Mouse (Mus musculus) lung, postnatal 0 days (tissue): ENCODE measurements around the gene Ctns. TPM values are rescaled to one million over a fixed set of nuclear protein-coding genes. Genes with fewer than 3 reads are reported as not detected.

Experiments
- ATAC-seq: fragments of 200-750 bp; cut with Nextera tagmentation; 2 replicates; pipeline ENCODE4 v1.8.0; 2017; ENCODE audit warnings: moderate library complexity
- DNase-seq: peaks from one replicate; pipeline ENCODE4 v3.0.0-alpha.2; 2016; ENCODE audit warnings: low spot score
- H3K27ac ChIP-seq: fragments of 300-500 bp; sonication (generic); 2 replicates; pipeline ENCODE4 v1.5.1; 2014; ENCODE audit warnings: antibody characterized with exemption, mild to moderate bottlenecking, low read length, mixed read lengths
- H3K27me3 ChIP-seq: fragments of 300-500 bp; sonication (generic); replicated peaks from 2 replicates; pipeline ENCODE4 v1.6.1; 2014; ENCODE audit warnings: low read length, mixed read lengths; ENCODE audit not compliant: insufficient read depth
- H3K36me3 ChIP-seq: fragments of 300-500 bp; sonication (generic); 2 replicates; pipeline ENCODE4 v1.6.1; 2014; ENCODE audit warnings: low read length, mixed read lengths; ENCODE audit not compliant: insufficient read depth
- H3K4me1 ChIP-seq: fragments of 300-500 bp; sonication (generic); 2 replicates; pipeline ENCODE4 v1.6.1; 2014; ENCODE audit warnings: antibody characterized with exemption, low read depth, low read length, mixed read lengths; ENCODE audit not compliant: insufficient read depth
- H3K4me2 ChIP-seq: fragments of 300-500 bp; sonication (generic); replicated peaks from 2 replicates; pipeline ENCODE4 v1.6.1; 2014; ENCODE audit warnings: low read depth, mild to moderate bottlenecking, low read length, moderate library complexity, mixed read lengths
- H3K4me3 ChIP-seq: fragments of 300-500 bp; sonication (generic); 2 replicates; pipeline ENCODE4 v1.5.1; 2014; ENCODE audit warnings: low read depth, low read length
- H3K9ac ChIP-seq: fragments of 300-500 bp; sonication (generic); replicated peaks from 2 replicates; pipeline ENCODE4 v1.6.1; 2014; ENCODE audit warnings: low read depth, mild to moderate bottlenecking
- H3K9me3 ChIP-seq: fragments of 300-500 bp; sonication (generic); 2 replicates; pipeline ENCODE4 v1.6.1; 2016; ENCODE audit warnings: low read length, mixed read lengths
- CTCF ChIP-seq: IDR thresholded peaks from 2 replicates; pipeline ENCODE4 v1.5.1; 2016; ENCODE audit warnings: antibody characterized with exemption, mild to moderate bottlenecking
- EP300 ChIP-seq: IDR thresholded peaks from 2 replicates; pipeline ENCODE4 v1.6.1; 2016; ENCODE audit warnings: antibody characterized with exemption, mild to moderate bottlenecking, control low read depth
- WGBS: fragments of 180-500 bp; shearing (Covaris S2); extraction: QIAGEN DNeasy Blood & Tissue Kit; methylation state at CpG from one replicate; pipeline ENCODE4 v1.1.7; 2014; 5-methylcytosine and 5-hydroxymethylcytosine counted together
- polyA plus RNA-seq: library from polyadenylated mRNA; unstranded; fragments of >200 nt; fragmentation: Nextera tagmentation; extraction: Ambion mirVana; gene quantifications from 2 replicates; pipeline ENCODE4 v1.2.1, GENCODE M21; 2015

Ctns gene
- polyA plus RNA-seq, 1 experiment from 2014 or later, result 16.2 TPM

GRCm38 (mm10) chr11:73219671-73220070 is 20.8 kb upstream of the Ctns start:
- H3K27ac ChIP-seq, result no peak overlapping the region
- H3K4me2 ChIP-seq, result no peak overlapping the region
- no peaks in the 10 kb centered on the region for H3K27me3 ChIP-seq
- no peak overlapping the region for H3K9ac ChIP-seq
- no peaks in the 10 kb centered on the region for H3K4me1 ChIP-seq
- TF ChIP-seq EP300 (no peak), CTCF (peak; percentile 9; the same call in 1 of the 2 replicates)
- ATAC-seq (no peak), DNase-seq (no peak)
- H3K9me3 ChIP-seq, result no peaks in the 10 kb centered on the region
- H3K36me3 ChIP-seq, result no peaks in the 10 kb centered on the region
- 53% methylated on average over 2 of the region's 2 CpGs for WGBS
- no peak overlapping the region for H3K4me3 ChIP-seq

- H3K36me3 ChIP-seq, result no peaks in the 10 kb centered on the region
- WGBS, result 59% methylated on average over 3 of the region's 3 CpGs
- DNase-seq (no peak), ATAC-seq (no peak)
- H3K27ac ChIP-seq, result no peak overlapping the region
- H3K4me3 ChIP-seq, result no peak overlapping the region
- H3K27me3 ChIP-seq, result no peaks in the 10 kb centered on the region
- no peaks in the 10 kb centered on the region for H3K9me3 ChIP-seq
- TF ChIP-seq CTCF (no peak), EP300 (no peak)
- no peak overlapping the region for H3K9ac ChIP-seq
- no peak overlapping the region for H3K4me2 ChIP-seq
- no peaks in the 10 kb centered on the region for H3K4me1 ChIP-seq
These were observed 15.1 kb upstream of the Ctns start for GRCm38 (mm10) chr11:73213956-73214355.

GRCm38 (mm10) chr11:73207621-73208020 is 8.8 kb upstream of the Ctns start:
- Histone ChIP-seq H3K36me3 (no peaks in the 10 kb centered on the region), H3K4me3 (no peak overlapping the region), H3K4me1 (no peaks in the 10 kb centered on the region), H3K27ac (no peak overlapping the region), H3K4me2 (no peak overlapping the region), H3K9ac (no peak overlapping the region), H3K9me3 (no peaks in the 10 kb centered on the region), H3K27me3 (no peaks in the 10 kb centered on the region)
- whole genome bisulfite sequencing, result 78% methylated on average over 2 of the region's 2 CpGs
- DNase-seq, result no peak
- ATAC-seq, result no peak
- TF ChIP-seq CTCF (peak; percentile 57), EP300 (no peak)

DNA sequence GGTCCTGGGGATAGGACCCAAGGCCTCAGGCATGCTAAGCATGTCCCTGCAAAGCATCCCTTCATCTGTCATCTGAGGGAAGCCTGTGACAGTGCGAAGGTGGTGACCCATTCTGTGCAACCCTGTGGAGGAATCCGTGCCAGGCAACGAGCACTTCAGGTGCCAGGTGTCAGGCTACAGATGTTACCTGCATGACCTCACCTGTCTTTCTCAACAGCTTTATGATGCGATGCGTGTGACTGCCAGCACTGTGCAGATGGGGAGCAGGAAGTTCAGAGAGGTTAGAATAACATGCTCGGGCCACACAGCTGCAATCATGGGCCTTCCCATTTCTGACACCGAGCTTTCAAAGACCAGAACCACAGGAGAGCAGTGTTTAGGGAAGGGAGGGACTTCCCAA is 6.4 kb upstream of the Ctns start:
- WGBS, result 56% methylated on average over 7 of the region's 7 CpGs
- no peak for DNase-seq
- Histone ChIP-seq H3K27ac (no peak overlapping the region), H3K9me3 (no peaks in the 10 kb centered on the region), H3K4me3 (no peak overlapping the region), H3K27me3 (no peaks in the 10 kb centered on the region), H3K4me1 (no peaks in the 10 kb centered on the region), H3K36me3 (no peaks in the 10 kb centered on the region), H3K9ac (no peak overlapping the region), H3K4me2 (no peak overlapping the region)
- ATAC-seq, result no peak
- TF ChIP-seq CTCF (no peak), EP300 (no peak)

DNA sequence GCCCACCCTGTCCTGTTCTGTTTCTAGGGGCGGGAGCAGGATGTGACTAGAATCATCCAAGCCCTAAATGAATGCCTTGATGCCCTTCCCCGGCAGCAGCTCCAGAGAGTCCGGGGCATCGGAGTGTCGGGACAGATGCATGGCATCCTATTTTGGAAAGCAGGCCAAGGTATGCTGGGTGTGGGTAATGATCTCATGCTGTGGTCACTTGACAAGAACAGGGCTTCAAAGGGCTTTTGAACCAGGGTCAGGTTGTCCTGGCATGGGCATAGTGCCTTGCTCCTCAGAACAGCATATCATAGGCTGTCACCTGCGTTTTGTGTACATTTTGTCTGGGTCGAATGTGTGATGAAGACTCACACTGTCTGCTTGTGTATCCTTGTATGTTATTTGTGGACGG is 5.1 kb upstream of the Ctns start:
- Histone ChIP-seq H3K27ac (no peak overlapping the region), H3K36me3 (no peaks in the 10 kb centered on the region)
- 75% methylated on average over 8 of the region's 8 CpGs for WGBS

GRCm38 (mm10) chr11:73201597-73201996 is 2.8 kb upstream of the Ctns start:
- TF ChIP-seq CTCF, result peak; percentile 58
- TF ChIP-seq EP300, result no peak
- Histone ChIP-seq H3K36me3 (no peaks in the 10 kb centered on the region), H3K9ac (no peak overlapping the region), H3K4me3 (no peak overlapping the region), H3K4me2 (no peak overlapping the region), H3K9me3 (no peaks in the 10 kb centered on the region), H3K27me3 (no peaks in the 10 kb centered on the region), H3K4me1 (peaks cover 12% of the 10 kb centered on the region), H3K27ac (0 out of 2 replicates have a peak overlapping the region, but pooled peaks have one; percentile 26)
- peak; percentile 55 for DNase-seq
- no peak for ATAC-seq
- WGBS, result 30% methylated on average over 4 of the region's 4 CpGs

More for the DNA sequence above, 5.1 kb upstream of the Ctns start:
- DNase-seq (no peak), ATAC-seq (no peak)
- Histone ChIP-seq H3K27me3 (no peaks in the 10 kb centered on the region), H3K9ac (no peak overlapping the region), H3K4me1 (peaks cover 6% of the 10 kb centered on the region; the same call in 1 of the 2 replicates), H3K9me3 (no peaks in the 10 kb centered on the region), H3K4me3 (no peak overlapping the region), H3K4me2 (no peak overlapping the region)
- TF ChIP-seq CTCF, result no peak
- no peak for TF ChIP-seq EP300

DNA sequence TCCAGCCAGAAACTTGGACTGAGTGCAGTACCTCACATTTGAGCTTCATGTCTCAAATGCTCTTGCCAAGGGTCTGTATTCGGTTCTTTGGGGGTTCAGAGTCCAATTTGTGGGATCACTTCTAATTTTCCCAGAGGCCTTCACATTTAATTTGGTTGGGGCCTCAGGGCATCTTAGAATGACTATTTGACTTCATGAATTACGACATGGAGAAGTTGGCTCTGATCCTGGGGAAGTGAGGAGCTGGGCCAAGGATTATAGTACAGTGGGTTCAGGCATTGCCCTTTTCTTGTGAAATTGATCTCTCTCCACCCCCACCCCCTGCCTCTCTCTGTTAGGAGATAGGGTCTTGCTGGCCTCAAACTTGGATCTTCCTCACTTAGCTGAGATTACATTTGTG is 2.2 kb upstream of the Ctns start:
- Histone ChIP-seq H3K9ac (no peak overlapping the region), H3K36me3 (no peaks in the 10 kb centered on the region), H3K9me3 (no peaks in the 10 kb centered on the region), H3K4me1 (peaks cover 12% of the 10 kb centered on the region), H3K4me2 (no peak overlapping the region), H3K27ac (0 out of 2 replicates have a peak overlapping the region, but pooled peaks have one; percentile 26), H3K4me3 (no peak overlapping the region), H3K27me3 (no peaks in the 10 kb centered on the region)
- ATAC-seq, result no peak
- peak; percentile 36 for DNase-seq
- WGBS, result 66% methylated on average over 2 of the region's 2 CpGs
- TF ChIP-seq CTCF (no peak), EP300 (no peak)
